Mouse (Mus musculus) kidney, adult 2 months (tissue): ENCODE results near the gene Bcl11b.

Source experiments
- CTCF ChIP-seq: fragments of 200-500 bp; conservative IDR thresholded peaks from 2 replicates; pipeline ENCODE4 v1.5.1; 2011; ENCODE audit warnings: low read depth, mild to moderate bottlenecking, control low read depth, low read length, moderate library complexity, mixed read lengths; ENCODE audit not compliant: insufficient read depth, insufficient read length
- POLR2A ChIP-seq: fragments of 200-500 bp; IDR thresholded peaks from one replicate; pipeline ENCODE4 v1.6.1; 2011; ENCODE audit warnings: low read depth, low read length, control low read depth

- TF ChIP-seq POLR2A: no peak
- no peak for TF ChIP-seq CTCF
These were observed 94.6 kb downstream of the Bcl11b start for GRCm38 (mm10) chr12:107908826-107909225.
